Mouse (Mus musculus): ENCODE data around the gene Fto.

GRCm38 (mm10) chr8:91482511-91482910 is 169.2 kb downstream of the Fto start:
- TF ChIP-seq EP300 (IDR thresholded peaks at IDR 0.05; ENCODE audit: low read depth) (no peak), CTCF (IDR thresholded peaks at IDR 0.05; ENCODE audit: low read depth) (no peak)

Measured in liver, embryonic 14.5 days (tissue).